In the genomic region with DNA sequence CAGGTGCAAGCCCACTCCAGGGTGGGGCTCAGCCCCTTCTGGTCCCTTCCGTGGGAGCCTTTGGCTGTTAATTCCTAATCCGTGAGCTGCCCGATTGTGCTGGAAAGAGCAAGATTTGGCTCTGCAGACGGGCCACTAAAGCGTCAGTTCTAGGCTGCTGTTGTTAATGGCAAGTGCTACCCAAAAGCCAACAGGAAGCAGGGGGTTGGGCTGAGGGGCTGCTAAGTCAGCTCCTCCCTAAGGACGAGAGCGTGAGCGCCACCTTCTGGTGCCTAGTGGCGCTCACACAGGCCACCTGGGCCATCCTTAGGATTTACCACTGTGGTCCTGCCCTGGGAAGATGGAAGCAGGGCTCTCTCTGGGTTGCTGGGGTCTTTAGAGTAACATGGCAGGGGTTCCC, we compare ENCODE assay signal across 8 mouse cellular contexts. TPM values are rescaled to one million over a fixed set of nuclear protein-coding genes. Genes with fewer than 3 reads are reported as not detected.
DNase-seq lines count a peak whose midpoint lies in the region; ATAC-seq and TF ChIP-seq lines count a peak whose summit lies in the region.
"Had no signal": no experiment of that assay in that cellular context is flagged by ENCODE, and none has a peak within 500 bp of the region (broad histone marks: within the 10 kb centered on the region; RNA-seq: fewer than 3 reads in every experiment).

No protein-coding gene starts in this region.

- TF ChIP-seq CTCF in layer of hippocampus, adult 2 months (conservative IDR thresholded peaks at IDR 0.05), result peak; percentile 77

- H3K4me2 ChIP-seq in embryonic facial prominence, embryonic 11.5 days (ENCODE audit: low read depth, low read length), result no peak overlapping the region
- H3K4me2 ChIP-seq in liver, embryonic 13.5 days, result peak overlapping the region; percentile 11

- 30% methylated on average over 9 of the region's 9 CpGs for WGBS in embryonic facial prominence, embryonic 11.5 days
- WGBS in liver, embryonic 13.5 days (ENCODE audit: insufficient replicate concordance), result 10% methylated on average over 9 of the region's 9 CpGs

- peak overlapping the region; percentile 10; the same call in 1 of the 2 replicates for H3K27ac ChIP-seq in layer of hippocampus, adult 2 months
- H3K27ac ChIP-seq in embryonic facial prominence, embryonic 11.5 days (replicated peaks; ENCODE audit: low read depth, low read length), result no peak overlapping the region
- H3K27ac ChIP-seq in liver, embryonic 13.5 days, result no peak overlapping the region

- H3K9me3 ChIP-seq in embryonic facial prominence, embryonic 11.5 days (replicated peaks; ENCODE audit: control insufficient read depth, low read length), result no peaks in the 10 kb centered on the region
- no peaks in the 10 kb centered on the region for H3K9me3 ChIP-seq in liver, embryonic 13.5 days (replicated peaks)

- DNase-seq in layer of hippocampus, adult 2 months (ENCODE audit: low spot score in 2 of 2), result no peak
- DNase-seq in layer of hippocampus, postnatal 25 days (ENCODE audit: extremely low spot score in 1 of 2, low spot score in 1 of 2), result no peak
- peak; percentile 49 for DNase-seq in MN1 (ENCODE audit: low spot score)
- peak; percentile 76 for DNase-seq in embryonic facial prominence, embryonic 11.5 days (ENCODE audit: low spot score)
- peak; percentile 35 for DNase-seq in liver, embryonic 13.5 days
- DNase-seq in testis, postnatal 10 days (ENCODE audit: low spot score), result peak; percentile 66
- DNase-seq in gastrocnemius, postnatal 25 days, result no peak

- peaks cover 2% of the 10 kb centered on the region for H3K36me3 ChIP-seq in embryonic facial prominence, embryonic 11.5 days (replicated peaks; ENCODE audit: control insufficient read depth, insufficient read depth, low read depth, low read length)
- H3K36me3 ChIP-seq in liver, embryonic 13.5 days, result 0 out of 2 replicates have a peak, but pooled peaks cover 9% of the 10 kb centered on the region

- no peak overlapping the region for H3K9ac ChIP-seq in embryonic facial prominence, embryonic 11.5 days (replicated peaks; ENCODE audit: low read length)
- no peak overlapping the region for H3K9ac ChIP-seq in liver, embryonic 13.5 days

- H3K27me3 ChIP-seq in embryonic facial prominence, embryonic 11.5 days (ENCODE audit: control insufficient read depth, insufficient read depth, low read length), result no peaks in the 10 kb centered on the region
- no peaks in the 10 kb centered on the region for H3K27me3 ChIP-seq in liver, embryonic 13.5 days

- ATAC-seq in embryonic facial prominence, embryonic 11.5 days (replicated peaks; ENCODE audit: insufficient number of reproducible peaks, low FRiP score, low TSS enrichment, low read depth), result no peak
- ATAC-seq in liver, embryonic 13.5 days (ENCODE audit: low read depth), result no peak

- no peaks in the 10 kb centered on the region for H3K4me1 ChIP-seq in embryonic facial prominence, embryonic 11.5 days (ENCODE audit: control insufficient read depth, insufficient read depth, low read length)
- H3K4me1 ChIP-seq in liver, embryonic 13.5 days (replicated peaks), result peaks cover 21% of the 10 kb centered on the region

- H3K4me3 ChIP-seq in layer of hippocampus, adult 2 months, result no peak overlapping the region
- H3K4me3 ChIP-seq in embryonic facial prominence, embryonic 11.5 days (ENCODE audit: low read depth, low read length), result no peak overlapping the region
- H3K4me3 ChIP-seq in liver, embryonic 13.5 days (replicated peaks), result no peak overlapping the region

RNA-seq across cellular contexts. Expression of gene Gtf2ird1, which starts 33.1 kb away (rescaled TPM):
- 10 to 100 TPM; 22.8 to 25.4 TPM for total RNA-seq in layer of hippocampus, adult 2 months (2021)
- total RNA-seq in layer of hippocampus, postnatal 25 days (2021), result 10 to 100 TPM; 23.1 to 29.9 TPM
- 99.8 and 104 TPM in 2 replicates for polyA plus RNA-seq in embryonic facial prominence, embryonic 11.5 days (2014; fragmentation: Nextera tagmentation; extraction: Ambion mirVana)
- 12.9 and 13.6 TPM in 2 replicates for polyA plus RNA-seq in liver, embryonic 13.5 days (2015; fragmentation: Nextera tagmentation; extraction: Ambion mirVana)
- 1 to 10 TPM; 9.6 to 9.9 TPM for total RNA-seq in gastrocnemius, postnatal 25 days (2021)
- total RNA-seq: neutrophil, adult 5-6 weeks had no signal

Comparison
In these comparisons a context has a peak if more than half of its experiments do, and no peak if none do; other contexts are left out.
1. DNase-seq: peak in MN1 (single experiment), embryonic facial prominence, embryonic 11.5 days (single experiment), liver, embryonic 13.5 days (single experiment) and testis, postnatal 10 days (single experiment); none in layer of hippocampus, adult 2 months (0 of 2), layer of hippocampus, postnatal 25 days (0 of 2) and gastrocnemius, postnatal 25 days (single experiment).